Mouse (Mus musculus): Measurements from ENCODE around the gene Prkab1.

The Prkab1 gene

GRCm38 (mm10) chr5:116018196-116018595 is 6.1 kb downstream of the Prkab1 start:
- DNase-seq (ENCODE audit: low spot score) = no peak

- DNase-seq (ENCODE audit: low spot score) = no peak
Measured at GRCm38 (mm10) chr5:116017391-116017790, 6.9 kb downstream of the Prkab1 start.

- no peak for DNase-seq (ENCODE audit: low spot score)
Measured at GRCm38 (mm10) chr5:116016542-116016941, 7.8 kb downstream of the Prkab1 start.

GRCm38 (mm10) chr5:116014237-116014636 is 10.1 kb downstream of the Prkab1 start:
- DNase-seq (ENCODE audit: low spot score) = no peak

- DNase-seq (ENCODE audit: low spot score) = no peak
Measured at GRCm38 (mm10) chr5:116013821-116014220, 10.5 kb downstream of the Prkab1 start.

GRCm38 (mm10) chr5:116012503-116012902 is 11.8 kb downstream of the Prkab1 start:
- DNase-seq (ENCODE audit: low spot score) = no peak

GRCm38 (mm10) chr5:116011700-116012099 is 12.6 kb downstream of the Prkab1 start:
- DNase-seq (ENCODE audit: low spot score) = no peak

- DNase-seq (ENCODE audit: low spot score) = no peak
Measured at GRCm38 (mm10) chr5:116009884-116010627, 14.3 kb downstream of the Prkab1 start.

GRCm38 (mm10) chr5:116009091-116009851 is 15.0 kb downstream of the Prkab1 start:
- DNase-seq (ENCODE audit: low spot score) = peak; percentile 19

GRCm38 (mm10) chr5:116007723-116008122 is 16.6 kb downstream of the Prkab1 start:
- DNase-seq (ENCODE audit: low spot score) = no peak

- no peak for DNase-seq (ENCODE audit: low spot score)
Measured at GRCm38 (mm10) chr5:116006324-116007099, 17.8 kb downstream of the Prkab1 start.

- no peak for DNase-seq (ENCODE audit: low spot score)
Measured at GRCm38 (mm10) chr5:116004271-116004670, 20.0 kb downstream of the Prkab1 start.

GRCm38 (mm10) chr5:116003825-116004224 is 20.5 kb downstream of the Prkab1 start:
- no peak for DNase-seq (ENCODE audit: low spot score)

- DNase-seq (ENCODE audit: low spot score) = no peak
Measured at GRCm38 (mm10) chr5:116003154-116003553, 21.2 kb downstream of the Prkab1 start.

GRCm38 (mm10) chr5:115997376-115997775 is 26.9 kb downstream of the Prkab1 start:
- DNase-seq (ENCODE audit: low spot score) = no peak

- DNase-seq (ENCODE audit: low spot score) = no peak
Measured at GRCm38 (mm10) chr5:115994101-115994500, 30.2 kb downstream of the Prkab1 start.

- no peak for DNase-seq (ENCODE audit: low spot score)
Measured at GRCm38 (mm10) chr5:115991717-115992116, 32.6 kb downstream of the Prkab1 start.

- DNase-seq (ENCODE audit: low spot score) = no peak
Measured at GRCm38 (mm10) chr5:115987284-115987683, 37.0 kb downstream of the Prkab1 start.

- no peak for DNase-seq (ENCODE audit: low spot score)
Measured at GRCm38 (mm10) chr5:115985101-115985500, 39.2 kb downstream of the Prkab1 start.

GRCm38 (mm10) chr5:115984392-115984791 is 39.9 kb downstream of the Prkab1 start:
- no peak for DNase-seq (ENCODE audit: low spot score)

GRCm38 (mm10) chr5:115982671-115983373 is 41.5 kb downstream of the Prkab1 start:
- no peak for DNase-seq (ENCODE audit: low spot score)

GRCm38 (mm10) chr5:115980537-115980936 is 43.8 kb downstream of the Prkab1 start:
- no peak for DNase-seq (ENCODE audit: low spot score)

All from embryo, embryonic 10 days (tissue).